Mouse (Mus musculus) intestine, embryonic 14.5 days (tissue): Measurements from ENCODE around the gene Ptprz1. TPM values are rescaled to one million over a fixed set of nuclear protein-coding genes. Genes with fewer than 3 reads are reported as not detected.

ENCODE experiments used
- ATAC-seq: fragments of 200-750 bp; cut with Nextera tagmentation; replicated peaks from 2 replicates; pipeline ENCODE4 v1.8.0; 2017; ENCODE audit warnings: low read depth, moderate number of reproducible peaks, moderate TSS enrichment, moderate library complexity; ENCODE audit not compliant: low FRiP score, low TSS enrichment
- DNase-seq: peaks from one replicate; pipeline ENCODE4 v3.0.0-alpha.2; 2018; ENCODE audit warnings: low spot score
- H3K27ac ChIP-seq: fragments of 300-500 bp; sonication (generic); 2 replicates; pipeline ENCODE4 v1.5.1; 2014; ENCODE audit warnings: low read depth, mild to moderate bottlenecking, control low read depth
- H3K27me3 ChIP-seq: fragments of 300-500 bp; sonication (generic); replicated peaks from 2 replicates; pipeline ENCODE4 v1.6.1; 2014; ENCODE audit warnings: low read length, control low read depth; ENCODE audit not compliant: control insufficient read depth, insufficient read depth
- H3K36me3 ChIP-seq: fragments of 300-500 bp; sonication (generic); 2 replicates; pipeline ENCODE4 v1.6.1; 2014; ENCODE audit warnings: low read length, control low read depth; ENCODE audit not compliant: control insufficient read depth, insufficient read depth
- H3K4me1 ChIP-seq: fragments of 300-500 bp; sonication (generic); replicated peaks from 2 replicates; pipeline ENCODE4 v1.6.1; 2014; ENCODE audit warnings: low read length, control low read depth, mixed read lengths; ENCODE audit not compliant: control insufficient read depth, insufficient read depth
- H3K4me2 ChIP-seq: fragments of 300-500 bp; sonication (generic); 2 replicates; pipeline ENCODE4 v1.6.1; 2014; ENCODE audit warnings: low read length
- H3K4me3 ChIP-seq: fragments of 300-500 bp; sonication (generic); 2 replicates; pipeline ENCODE4 v1.5.1; 2014; ENCODE audit warnings: low read depth, low read length, control low read depth, mixed read lengths
- H3K9ac ChIP-seq: fragments of 300-500 bp; sonication (generic); 2 replicates; pipeline ENCODE4 v1.6.1; 2014; ENCODE audit warnings: mild to moderate bottlenecking, low read length
- H3K9me3 ChIP-seq: fragments of 300-500 bp; sonication (generic); 2 replicates; pipeline ENCODE4 v1.6.1; 2016; ENCODE audit warnings: low read length, control low read depth; ENCODE audit not compliant: control insufficient read depth
- WGBS: fragments of 180-500 bp; shearing (Covaris S2); extraction: QIAGEN DNeasy Blood & Tissue Kit; methylation state at CpG from one replicate; pipeline ENCODE4 v1.1.7; 2014; 5-methylcytosine and 5-hydroxymethylcytosine counted together
- polyA plus RNA-seq: library from polyadenylated mRNA; unstranded; fragments of >200 nt; fragmentation: Nextera tagmentation; extraction: Ambion mirVana; gene quantifications from 2 replicates; pipeline ENCODE4 v1.2.1, GENCODE M21; 2014

Gene Ptprz1
- 3.3 and 5.7 TPM in 2 replicates for polyA plus RNA-seq

GRCm38 (mm10) chr6:22874781-22875613 lies at the start of gene Ptprz1:
Ptprz1 (plus strand) TSS chr6:22875502.
- peak within 1 kb of the TSS; percentile 32 for H3K9ac ChIP-seq
- H3K4me3 ChIP-seq, result peak within 1 kb of the TSS; percentile 48
- no peaks in the 10 kb centered on the region for H3K9me3 ChIP-seq
- peaks cover 11% of the 10 kb centered on the region for H3K27me3 ChIP-seq
- H3K4me1 ChIP-seq, result 0 out of 2 replicates have a peak, but pooled peaks cover 4% of the 10 kb centered on the region
- H3K36me3 ChIP-seq, result no peaks in the 10 kb centered on the region
- peak; percentile 92 for ATAC-seq
- WGBS, result 2% methylated on average over 43 of the region's 44 CpGs
- H3K27ac ChIP-seq, result no peak within 1 kb of the TSS
- H3K4me2 ChIP-seq, result peak within 1 kb of the TSS; percentile 75
- peak; percentile 78 for DNase-seq

DNA sequence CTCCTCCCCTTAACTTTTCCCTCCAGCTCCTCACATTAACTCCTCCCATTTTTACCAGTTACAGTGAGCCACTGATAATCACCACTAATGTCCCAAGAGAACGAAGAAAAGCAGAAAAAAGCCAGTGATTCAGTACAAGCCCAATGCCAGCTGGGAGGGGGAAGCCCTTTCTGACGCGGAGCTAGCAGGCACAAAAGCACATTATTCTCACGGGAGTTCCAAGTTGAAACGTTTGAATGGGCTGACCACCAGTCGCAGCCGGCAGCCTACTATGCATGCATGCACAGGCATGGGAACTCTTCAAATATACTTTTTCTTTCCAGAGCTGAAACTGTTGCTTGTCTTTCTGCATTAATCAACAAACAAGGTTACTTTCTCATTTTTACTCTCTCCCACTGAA lies 41.7 kb upstream of the Ptprz1 start:
- no peak overlapping the region for H3K27ac ChIP-seq
- no peak overlapping the region for H3K4me2 ChIP-seq
- H3K36me3 ChIP-seq, result no peaks in the 10 kb centered on the region
- 68% methylated on average over 7 of the region's 7 CpGs for WGBS
- H3K4me3 ChIP-seq, result no peak overlapping the region
- ATAC-seq (no peak), DNase-seq (no peak)
- H3K9me3 ChIP-seq, result no peaks in the 10 kb centered on the region
- H3K27me3 ChIP-seq, result no peaks in the 10 kb centered on the region
- no peaks in the 10 kb centered on the region for H3K4me1 ChIP-seq
- no peak overlapping the region for H3K9ac ChIP-seq

GRCm38 (mm10) chr6:22834100-22834970 lies 41.0 kb upstream of the Ptprz1 start:
- Histone ChIP-seq H3K4me1 (no peaks in the 10 kb centered on the region), H3K27ac (no peak overlapping the region), H3K27me3 (no peaks in the 10 kb centered on the region), H3K4me2 (no peak overlapping the region), H3K4me3 (no peak overlapping the region), H3K9me3 (no peaks in the 10 kb centered on the region), H3K36me3 (no peaks in the 10 kb centered on the region), H3K9ac (no peak overlapping the region)
- no peak for ATAC-seq
- no peak for DNase-seq
- whole genome bisulfite sequencing, result 77% methylated on average over 19 of the region's 19 CpGs

GRCm38 (mm10) chr6:22875614-22876541 lies 576 bp downstream of the Ptprz1 start:
- H3K27ac ChIP-seq, result no peak overlapping the region
- peaks cover 11% of the 10 kb centered on the region for H3K27me3 ChIP-seq
- H3K9me3 ChIP-seq, result no peaks in the 10 kb centered on the region
- 2% methylated on average over 42 of the region's 45 CpGs for WGBS
- 0 out of 2 replicates have a peak, but pooled peaks cover 4% of the 10 kb centered on the region for H3K4me1 ChIP-seq
- DNase-seq (peak; percentile 73), ATAC-seq (peak; percentile 63)
- H3K4me3 ChIP-seq, result peak overlapping the region; percentile 48
- no peaks in the 10 kb centered on the region for H3K36me3 ChIP-seq
- H3K9ac ChIP-seq, result peak overlapping the region; percentile 32
- peak overlapping the region; percentile 75 for H3K4me2 ChIP-seq

GRCm38 (mm10) chr6:22887978-22888377 lies 12.7 kb downstream of the Ptprz1 start:
- ATAC-seq (no peak), DNase-seq (no peak)
- H3K4me3 ChIP-seq, result no peak overlapping the region
- no peaks in the 10 kb centered on the region for H3K9me3 ChIP-seq
- no peaks in the 10 kb centered on the region for H3K27me3 ChIP-seq
- no peak overlapping the region for H3K27ac ChIP-seq
- no peak overlapping the region for H3K4me2 ChIP-seq
- H3K4me1 ChIP-seq, result no peaks in the 10 kb centered on the region
- WGBS, result 84% methylated on average over 6 of the region's 6 CpGs
- H3K36me3 ChIP-seq, result no peaks in the 10 kb centered on the region
- H3K9ac ChIP-seq, result no peak overlapping the region

DNA sequence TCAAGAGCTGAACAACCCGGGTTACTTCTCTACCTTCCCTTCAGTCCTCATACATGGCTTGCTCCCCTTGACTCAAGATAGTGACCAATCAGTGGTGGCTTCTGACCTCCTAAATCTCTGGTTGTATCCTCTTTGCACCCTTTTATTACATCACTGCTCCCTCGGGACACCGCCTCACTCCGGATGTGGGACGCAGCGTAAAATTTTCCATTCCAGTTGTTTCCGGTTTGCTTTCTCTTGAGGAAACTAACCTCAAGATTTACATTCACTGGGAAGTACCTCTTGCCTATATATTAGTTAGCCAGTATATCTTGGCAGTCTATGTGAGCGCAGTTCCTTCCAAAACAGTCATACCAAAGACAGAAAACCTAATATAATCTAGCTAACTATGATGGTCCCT lies 14.0 kb downstream of the Ptprz1 start:
- ATAC-seq (no peak), DNase-seq (no peak)
- no peak overlapping the region for H3K27ac ChIP-seq
- no peak overlapping the region for H3K9ac ChIP-seq
- no peak overlapping the region for H3K4me2 ChIP-seq
- 93% methylated on average over 8 of the region's 8 CpGs for WGBS
- H3K36me3 ChIP-seq, result no peaks in the 10 kb centered on the region
- no peaks in the 10 kb centered on the region for H3K4me1 ChIP-seq
- H3K9me3 ChIP-seq, result no peaks in the 10 kb centered on the region
- no peak overlapping the region for H3K4me3 ChIP-seq
- no peaks in the 10 kb centered on the region for H3K27me3 ChIP-seq

GRCm38 (mm10) chr6:22901983-22902382 lies 26.7 kb downstream of the Ptprz1 start:
- Histone ChIP-seq H3K4me2 (no peak overlapping the region), H3K36me3 (no peaks in the 10 kb centered on the region), H3K9me3 (no peaks in the 10 kb centered on the region), H3K9ac (no peak overlapping the region), H3K4me1 (no peaks in the 10 kb centered on the region), H3K27ac (no peak overlapping the region), H3K27me3 (no peaks in the 10 kb centered on the region), H3K4me3 (no peak overlapping the region)
- ATAC-seq, result no peak
- WGBS, result 67% methylated on average over 3 of the region's 3 CpGs
- DNase-seq, result no peak
